Mouse (Mus musculus) CH12.LX (cell line): Measurements from ENCODE around the gene Tnfsf12.

ENCODE experiments used
- CHD2 ChIP-seq: IDR thresholded peaks from 2 replicates; pipeline ENCODE4 v1.6.1; 2011; ENCODE audit warnings: low read length, improper control_type of control experiment
- CTCF ChIP-seq, 2 experiments: IDR thresholded peaks in 1 of 2; conservative IDR thresholded peaks in 1 of 2; 2 replicates each; pipeline ENCODE4 v1.5.1; 2011 to 2012; ENCODE audit warnings: low read depth in 2 of 2, low read length in 2 of 2, improper control_type of control experiment in 1 of 2, inconsistent platforms in 1 of 2, mild to moderate bottlenecking in 1 of 2, moderate library complexity in 1 of 2
- E2F4 ChIP-seq: IDR thresholded peaks from 2 replicates; pipeline ENCODE4 v1.6.1; 2011; ENCODE audit warnings: low read depth, low read length, improper control_type of control experiment; ENCODE audit not compliant: insufficient replicate concordance
- EP300 ChIP-seq: IDR thresholded peaks from 2 replicates; pipeline ENCODE4 v1.6.1; 2011; ENCODE audit warnings: low read length, improper control_type of control experiment
- MAX ChIP-seq: IDR thresholded peaks from 2 replicates; pipeline ENCODE4 v1.6.1; 2011; ENCODE audit warnings: low read length, improper control_type of control experiment
- MAZ ChIP-seq: IDR thresholded peaks from 2 replicates; pipeline ENCODE4 v1.6.1; 2012; ENCODE audit warnings: low read depth, mild to moderate bottlenecking, inconsistent platforms, low read length, improper control_type of control experiment, moderate library complexity
- NELFE ChIP-seq: IDR thresholded peaks from 2 replicates; pipeline ENCODE4 v1.6.1; 2011; ENCODE audit warnings: low read depth, low read length, improper control_type of control experiment
- POLR2A ChIP-seq: IDR thresholded peaks from 2 replicates; pipeline ENCODE4 v1.6.1; 2011; ENCODE audit warnings: low read depth, mild to moderate bottlenecking, improper control_type of control experiment, low read length
- POLR2AphosphoS2 ChIP-seq: IDR thresholded peaks from 2 replicates; pipeline ENCODE4 v1.6.1; 2011; ENCODE audit warnings: low read depth, low read length, improper control_type of control experiment
- RAD21 ChIP-seq: IDR thresholded peaks from 2 replicates; pipeline ENCODE4 v1.6.1; 2011; ENCODE audit warnings: low read depth, mild to moderate bottlenecking, low read length, improper control_type of control experiment, moderate library complexity
- ZMIZ1 ChIP-seq: IDR thresholded peaks from 2 replicates; pipeline ENCODE4 v1.6.1; 2012; ENCODE audit warnings: low read depth, mild to moderate bottlenecking, inconsistent platforms, low read length, improper control_type of control experiment

- no peak for TF ChIP-seq CTCF (conservative IDR thresholded peaks at IDR 0.05 in 1 of 2, IDR thresholded peaks at IDR 0.05 in 1 of 2; ENCODE audit: low read depth in 2 of 2, low read length in 2 of 2)
- TF ChIP-seq POLR2A = no peak
- TF ChIP-seq MAZ = no peak
- no peak for TF ChIP-seq CHD2
- no peak for TF ChIP-seq MAX
- TF ChIP-seq RAD21 = no peak
- no peak for TF ChIP-seq ZMIZ1
- TF ChIP-seq POLR2AphosphoS2 = no peak
- TF ChIP-seq EP300 = no peak
- TF ChIP-seq E2F4 = no peak
- no peak for TF ChIP-seq NELFE
Observed at GRCm38 (mm10) chr11:69709554-69710446, 14.2 kb upstream of the Tnfsf12 start.
